Mouse (Mus musculus) kidney, adult 2 months (tissue): ENCODE measurements around the gene Tomm7. TPM values are rescaled to one million over a fixed set of nuclear protein-coding genes. Genes with fewer than 3 reads are reported as not detected.
A peak's percentile ranks its signal among the peaks of the same experiment; 100 is the strongest.

Experiments used
- DNase-seq: peaks from one replicate; pipeline ENCODE4 v3.0.0; 2021
- H3K27ac ChIP-seq: fragments of 200-500 bp; 2 replicates; pipeline ENCODE4 v1.5.1; 2012; ENCODE audit warnings: low read depth, low read length, control low read depth, inconsistent platforms; ENCODE audit not compliant: insufficient read depth
- H3K27me3 ChIP-seq: fragments of 200-500 bp; replicated peaks from 2 replicates; pipeline ENCODE4 v1.6.1; 2012; ENCODE audit warnings: mild to moderate bottlenecking, moderate library complexity, low read length, inconsistent platforms; ENCODE audit not compliant: control insufficient read depth, insufficient read depth
- H3K36me3 ChIP-seq: fragments of 200-500 bp; 2 replicates; pipeline ENCODE4 v1.6.1; 2012; ENCODE audit warnings: mild to moderate bottlenecking, moderate library complexity, low read length, inconsistent platforms; ENCODE audit not compliant: control insufficient read depth, insufficient read depth
- H3K4me1 ChIP-seq: fragments of 200-500 bp; 2 replicates; pipeline ENCODE4 v1.6.1; 2011; ENCODE audit warnings: low read length; ENCODE audit not compliant: control insufficient read depth, insufficient read depth
- H3K4me3 ChIP-seq: fragments of 200-500 bp; 2 replicates; pipeline ENCODE4 v1.5.1; 2011; ENCODE audit warnings: mild to moderate bottlenecking, low read depth, low read length, control low read depth; ENCODE audit not compliant: insufficient read depth
- CTCF ChIP-seq: fragments of 200-500 bp; conservative IDR thresholded peaks from 2 replicates; pipeline ENCODE4 v1.5.1; 2011; ENCODE audit warnings: low read depth, mild to moderate bottlenecking, control low read depth, low read length, moderate library complexity, mixed read lengths; ENCODE audit not compliant: insufficient read depth, insufficient read length
- POLR2A ChIP-seq: fragments of 200-500 bp; IDR thresholded peaks from one replicate; pipeline ENCODE4 v1.6.1; 2011; ENCODE audit warnings: low read depth, low read length, control low read depth
- WGBS: fragments of 180-500 bp; shearing (Covaris S2); methylation state at CpG from one replicate; pipeline ENCODE4 v1.1.7; 2018; 5-methylcytosine and 5-hydroxymethylcytosine counted together
- polyA plus RNA-seq: library from polyadenylated mRNA; depleted of rRNA; stranded (reverse); fragments of >200 nt; gene quantifications from 2 replicates; pipeline ENCODE4 v1.2.3, GENCODE M21; 2012; rRNA removed

Tomm7 gene
- polyA plus RNA-seq, 1 experiment: 80.7 TPM

- 38% methylated on average over 11 of the region's 11 CpGs for WGBS
- Histone ChIP-seq H3K27me3 (no peaks in the 10 kb centered on the region), H3K4me1 (no peaks in the 10 kb centered on the region), H3K36me3 (no peaks in the 10 kb centered on the region), H3K4me3 (no peak overlapping the region), H3K27ac (no peak overlapping the region)
- DNase-seq: peak; percentile 69
- TF ChIP-seq CTCF (peak; percentile 84), POLR2A (no peak)
These were observed 17.5 kb downstream of the Tomm7 start for GRCm38 (mm10) chr5:23826321-23827004.

- Histone ChIP-seq H3K27ac (no peak overlapping the region), H3K4me1 (no peaks in the 10 kb centered on the region), H3K4me3 (no peak overlapping the region), H3K36me3 (no peaks in the 10 kb centered on the region), H3K27me3 (no peaks in the 10 kb centered on the region)
- 77% methylated on average over 8 of the region's 8 CpGs for WGBS
- no peak for TF ChIP-seq CTCF
- no peak for TF ChIP-seq POLR2A
- DNase-seq: no peak
These were observed 19.7 kb downstream of the Tomm7 start for GRCm38 (mm10) chr5:23824171-23824733.

GRCm38 (mm10) chr5:23822306-23822705 is 21.7 kb downstream of the Tomm7 start:
- no peak overlapping the region for H3K4me3 ChIP-seq
- WGBS: 80% methylated on average over 11 of the region's 11 CpGs
- H3K36me3 ChIP-seq: no peaks in the 10 kb centered on the region
- no peaks in the 10 kb centered on the region for H3K4me1 ChIP-seq
- no peak overlapping the region for H3K27ac ChIP-seq
- TF ChIP-seq POLR2A (no peak), CTCF (no peak)
- no peaks in the 10 kb centered on the region for H3K27me3 ChIP-seq
- DNase-seq: no peak

- 87% methylated on average over 15 of the region's 15 CpGs for WGBS
- H3K4me3 ChIP-seq: no peak overlapping the region
- TF ChIP-seq CTCF (no peak), POLR2A (no peak)
- H3K4me1 ChIP-seq: no peaks in the 10 kb centered on the region
- H3K36me3 ChIP-seq: peaks cover 4% of the 10 kb centered on the region
- no peak for DNase-seq
- H3K27me3 ChIP-seq: no peaks in the 10 kb centered on the region
- no peak overlapping the region for H3K27ac ChIP-seq
These were observed 27.3 kb downstream of the Tomm7 start for GRCm38 (mm10) chr5:23816681-23817080.

GRCm38 (mm10) chr5:23814841-23815240 is 29.1 kb downstream of the Tomm7 start:
- TF ChIP-seq POLR2A (no peak), CTCF (no peak)
- 51% methylated on average over 5 of the region's 5 CpGs for WGBS
- H3K4me1 ChIP-seq: no peaks in the 10 kb centered on the region
- peak; percentile 33 for DNase-seq
- H3K27me3 ChIP-seq: no peaks in the 10 kb centered on the region
- H3K27ac ChIP-seq: no peak overlapping the region
- no peak overlapping the region for H3K4me3 ChIP-seq
- peaks cover 6% of the 10 kb centered on the region for H3K36me3 ChIP-seq

GRCm38 (mm10) chr5:23792726-23793125 is 51.2 kb downstream of the Tomm7 start:
- no peaks in the 10 kb centered on the region for H3K27me3 ChIP-seq
- H3K36me3 ChIP-seq: no peaks in the 10 kb centered on the region
- no peaks in the 10 kb centered on the region for H3K4me1 ChIP-seq
- 97% methylated on average over 2 of the region's 2 CpGs for WGBS
- TF ChIP-seq CTCF (no peak), POLR2A (no peak)
- DNase-seq: no peak
- H3K27ac ChIP-seq: no peak overlapping the region
- no peak overlapping the region for H3K4me3 ChIP-seq

- WGBS: 80% methylated on average over 4 of the region's 4 CpGs
- Histone ChIP-seq H3K4me1 (no peaks in the 10 kb centered on the region; the same call in 1 of the 2 replicates), H3K27ac (no peak overlapping the region), H3K36me3 (no peaks in the 10 kb centered on the region), H3K4me3 (no peak overlapping the region), H3K27me3 (no peaks in the 10 kb centered on the region)
- no peak for TF ChIP-seq CTCF
- no peak for TF ChIP-seq POLR2A
- DNase-seq: no peak
These were observed 54.8 kb downstream of the Tomm7 start for GRCm38 (mm10) chr5:23789078-23789612.

Other genes starting within 250 kb of the Tomm7 start
- 6.2 and 6.6 TPM in 2 replicates for gene Srpk2, start 159.5 kb downstream of the Tomm7 start, polyA plus RNA-seq
- 4.1 and 4.4 TPM in 2 replicates for gene Pus7, start 60.5 kb downstream of the Tomm7 start, polyA plus RNA-seq
- 13.3 and 14.0 TPM in 2 replicates for gene Rint1, start 56.5 kb downstream of the Tomm7 start, polyA plus RNA-seq
- gene Fam126a, start 186.5 kb upstream of the Tomm7 start, polyA plus RNA-seq: 3.2 and 4.4 TPM in 2 replicates